Mouse (Mus musculus) retina, postnatal 7 days (tissue): Measurements from ENCODE around the gene Hist1h2an.
"Not testable (repeated sequence)": the region's sequence is repeated elsewhere in the genome, so short reads cannot be mapped to it uniquely, and the experiment has no call there.

Experiments
- DNase-seq: peaks from one replicate; pipeline ENCODE4 v3.0.0-alpha.2; 2012; ENCODE audit warnings: low read depth, low spot score

The Hist1h2an gene

DNA sequence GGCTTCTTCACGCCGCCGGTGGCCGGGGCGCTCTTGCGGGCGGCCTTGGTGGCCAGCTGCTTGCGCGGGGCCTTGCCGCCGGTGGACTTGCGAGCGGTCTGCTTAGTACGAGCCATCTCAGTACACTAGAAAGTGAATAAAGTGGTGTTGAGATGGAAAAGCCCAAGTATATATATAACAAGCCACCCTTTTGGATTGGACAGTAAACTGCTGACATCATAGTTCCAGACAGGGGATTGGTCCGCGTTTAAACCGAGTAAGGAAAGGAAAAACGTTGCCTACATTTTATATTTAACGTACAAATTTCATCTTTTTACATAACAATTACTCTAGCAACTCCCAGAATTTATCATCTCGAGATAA, 3.8 kb downstream of the Hist1h2an start, which contains the start of gene Hist1h3i:
Gene Hist1h3i (minus strand): TSS at position 116 of the 363 bp plus-strand sequence.
- DNase-seq, result peak; percentile 61

DNA sequence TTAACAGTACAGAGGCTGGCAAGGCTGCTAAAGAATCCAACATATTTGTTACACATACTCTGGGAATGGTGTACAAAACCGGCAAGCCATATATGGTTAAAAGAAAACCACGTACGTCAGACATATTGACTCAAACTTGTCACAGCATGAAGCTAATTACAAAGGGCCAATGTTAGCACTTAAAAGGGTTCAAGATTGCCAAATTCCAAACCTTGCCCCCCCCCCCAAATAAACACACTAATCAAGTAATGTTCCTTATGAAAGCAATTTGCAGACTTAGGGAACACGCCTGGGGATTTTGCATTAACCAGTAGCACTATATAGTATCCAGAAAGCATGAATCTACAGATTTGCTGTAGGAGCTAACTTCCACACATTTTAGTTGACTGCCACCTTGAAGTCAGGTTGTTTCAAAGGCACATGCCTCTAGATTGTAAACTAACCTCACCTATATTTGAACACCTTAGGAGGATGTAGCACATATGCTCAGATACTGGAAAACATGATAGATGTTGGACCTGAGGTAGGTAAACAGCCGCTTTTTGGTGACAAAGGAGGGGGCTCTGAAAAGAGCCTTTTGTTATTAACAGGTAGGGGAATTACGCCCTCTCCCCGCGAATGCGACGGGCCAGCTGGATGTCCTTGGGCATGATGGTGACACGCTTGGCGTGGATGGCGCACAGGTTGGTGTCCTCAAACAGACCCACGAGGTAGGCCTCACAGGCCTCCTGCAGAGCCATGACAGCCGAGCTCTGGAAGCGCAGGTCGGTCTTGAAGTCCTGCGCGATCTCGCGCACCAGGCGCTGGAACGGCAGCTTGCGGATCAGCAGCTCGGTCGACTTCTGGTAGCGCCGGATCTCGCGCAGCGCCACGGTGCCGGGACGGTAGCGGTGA, 4.4 kb downstream of the Hist1h2an start:
- not testable (repeated sequence) for DNase-seq

DNA sequence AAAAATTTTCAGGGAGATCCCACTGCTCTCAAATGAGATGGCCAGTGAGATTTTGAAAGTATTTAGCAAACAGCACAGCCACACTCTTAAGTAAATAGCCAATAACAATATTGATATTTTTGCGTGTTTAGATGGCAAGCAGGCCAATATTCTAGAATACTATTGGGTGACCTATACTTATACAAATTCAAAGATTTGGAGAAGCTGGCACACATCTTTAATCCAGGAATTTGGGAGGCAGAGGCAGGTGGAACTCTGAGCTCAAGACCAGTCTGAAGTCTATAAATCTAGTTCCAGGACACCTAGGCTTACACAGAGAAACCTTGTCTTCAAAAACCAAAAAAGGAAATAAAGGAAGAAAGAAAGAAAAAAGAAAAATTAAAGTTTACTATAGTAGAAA, 5.4 kb downstream of the Hist1h2an start:
- DNase-seq, result no peak

GRCm38 (mm10) chr13:21781021-21781555, 5.9 kb downstream of the Hist1h2an start:
- DNase-seq, result no peak

DNA sequence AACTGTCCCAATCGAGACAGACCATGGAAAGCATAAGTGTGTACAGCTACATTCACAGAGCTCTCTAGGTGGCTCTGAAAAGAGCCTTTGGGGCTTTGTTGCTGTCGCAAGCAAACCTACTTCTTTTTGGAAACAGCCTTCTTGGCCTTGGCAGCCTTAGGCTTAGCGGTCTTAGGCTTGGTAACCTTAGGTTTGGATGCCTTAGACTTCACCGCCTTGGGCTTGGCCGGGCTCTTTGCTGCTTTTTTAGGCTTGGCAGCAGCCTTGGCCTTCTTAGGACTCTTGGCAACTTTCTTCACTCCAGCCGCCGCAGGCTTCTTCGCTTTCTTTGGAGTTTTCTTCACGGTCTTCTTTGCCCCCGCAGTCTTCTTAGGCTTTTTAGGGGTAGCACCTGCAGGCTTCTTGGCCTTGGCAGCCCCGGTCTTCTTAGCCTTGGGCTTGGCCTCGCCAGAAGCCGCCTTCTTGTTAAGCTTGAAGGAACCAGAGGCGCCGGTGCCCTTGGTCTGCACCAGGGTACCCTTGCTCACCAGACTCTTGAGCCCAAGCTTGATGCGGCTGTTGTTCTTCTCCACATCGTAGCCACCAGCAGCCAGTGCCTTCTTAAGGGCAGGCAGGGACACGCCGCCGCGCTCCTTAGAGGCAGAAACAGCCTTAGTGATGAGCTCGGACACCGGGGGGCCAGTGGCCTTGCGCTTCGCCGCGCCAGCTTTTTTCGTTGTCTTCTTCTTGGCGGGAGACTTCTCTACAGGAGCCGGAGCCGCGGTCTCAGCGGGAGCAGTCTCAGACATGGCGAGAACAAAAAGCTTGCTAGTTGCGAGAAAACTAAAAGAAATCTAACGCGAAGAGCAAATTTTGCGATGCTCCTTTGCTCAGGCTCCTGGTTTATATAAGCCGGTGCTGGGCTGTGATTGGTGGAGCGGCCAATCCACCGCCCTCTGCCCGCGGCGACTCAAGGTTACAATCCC, 7.0 kb downstream of the Hist1h2an start, which contains the start of gene Hist1h1b:
Gene Hist1h1b (minus strand): TSS at position 859 of the 965 bp plus-strand sequence.
- no peak for DNase-seq

DNA sequence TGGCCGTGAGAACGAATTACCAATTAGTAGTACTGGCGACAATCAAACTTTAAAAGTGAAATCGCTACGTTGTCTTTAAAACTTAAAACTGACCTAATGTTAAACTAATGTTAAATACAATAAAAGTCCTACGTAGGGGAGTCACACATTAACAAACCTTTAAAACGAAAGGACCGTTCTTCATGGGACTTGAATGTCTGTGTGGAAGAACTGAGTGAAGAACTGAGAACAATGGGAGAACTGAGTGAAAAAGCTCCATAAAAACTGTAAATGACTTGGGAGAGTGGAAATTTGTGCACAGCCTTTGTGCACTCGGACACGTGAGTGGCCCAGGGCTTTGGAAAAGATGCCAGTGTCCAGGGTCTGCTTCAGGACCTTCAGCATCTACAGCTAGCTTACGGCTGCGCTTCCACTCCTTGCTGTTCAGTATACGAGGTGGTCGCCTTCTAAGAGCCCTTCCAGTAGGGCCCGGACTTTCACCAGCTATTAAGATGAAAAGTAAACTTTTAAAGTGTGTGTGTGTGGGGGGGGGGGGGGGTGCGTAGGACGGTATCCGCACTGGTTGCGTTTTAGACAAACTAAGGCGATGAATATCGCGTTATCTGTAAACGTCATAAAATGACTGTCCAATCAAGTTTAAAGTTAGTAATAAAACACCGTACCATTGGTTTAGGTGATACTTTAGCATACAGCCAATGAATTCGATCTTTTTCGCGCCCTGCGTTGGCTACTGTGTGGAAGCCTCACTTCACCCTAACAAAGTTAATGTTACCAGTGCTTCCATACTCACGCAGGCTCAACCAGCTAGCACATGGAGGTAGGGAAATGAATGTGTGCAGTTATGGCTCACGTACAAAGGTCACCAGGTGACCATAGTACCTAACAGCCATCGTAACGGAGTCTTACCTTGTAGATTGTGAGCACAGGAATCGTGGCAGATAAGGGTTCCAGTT, 7.9 kb downstream of the Hist1h2an start:
- peak; percentile 68 for DNase-seq

DNA sequence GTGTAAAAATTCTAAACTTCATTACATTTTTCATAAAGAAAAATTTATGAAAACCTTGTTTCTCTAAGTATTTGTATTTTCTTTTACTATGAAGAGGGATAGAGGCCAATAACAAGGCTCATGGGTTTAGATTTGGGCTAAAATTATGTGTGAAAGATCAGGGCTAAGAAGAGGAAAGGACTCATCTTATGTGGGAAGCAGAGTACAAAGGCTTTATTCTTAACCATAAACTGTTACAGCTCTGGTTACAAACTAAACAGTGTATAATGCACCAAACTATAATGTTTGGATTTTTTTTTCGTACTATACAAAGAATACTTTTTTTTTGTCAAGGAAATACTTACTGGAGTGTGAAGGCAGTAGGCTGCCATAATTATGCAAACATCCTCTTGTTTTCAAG, 31.3 kb downstream of the Hist1h2an start:
- DNase-seq, result no peak

DNA sequence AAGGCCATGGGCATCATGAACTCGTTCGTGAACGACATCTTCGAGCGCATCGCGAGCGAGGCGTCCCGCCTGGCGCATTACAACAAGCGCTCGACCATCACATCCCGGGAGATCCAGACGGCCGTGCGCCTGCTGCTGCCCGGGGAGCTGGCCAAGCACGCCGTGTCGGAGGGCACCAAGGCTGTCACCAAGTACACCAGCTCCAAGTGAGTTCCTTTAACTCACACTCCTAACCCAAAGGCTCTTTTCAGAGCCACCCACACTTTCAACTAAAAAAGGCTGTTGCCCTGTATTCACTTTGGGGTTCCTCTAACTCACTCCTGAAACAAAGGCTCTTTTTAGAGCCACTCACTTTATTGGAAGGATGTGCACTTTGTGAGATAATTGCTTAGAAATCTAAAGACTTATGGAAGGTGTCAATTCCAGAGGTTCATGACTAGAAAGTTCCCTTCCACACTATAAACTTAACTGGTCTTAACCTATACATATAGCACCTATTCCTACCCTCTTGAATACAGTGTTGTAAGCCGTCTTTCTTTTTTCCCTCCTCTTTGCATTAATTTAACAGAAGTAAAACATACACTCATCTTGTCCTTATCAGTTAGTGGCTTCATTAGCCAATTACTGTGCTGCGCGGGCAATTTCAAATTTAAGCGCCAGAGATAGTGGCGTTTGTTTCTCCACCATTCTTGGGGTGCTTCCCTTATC, 32.6 kb downstream of the Hist1h2an start:
- DNase-seq, result not testable (repeated sequence)

DNA sequence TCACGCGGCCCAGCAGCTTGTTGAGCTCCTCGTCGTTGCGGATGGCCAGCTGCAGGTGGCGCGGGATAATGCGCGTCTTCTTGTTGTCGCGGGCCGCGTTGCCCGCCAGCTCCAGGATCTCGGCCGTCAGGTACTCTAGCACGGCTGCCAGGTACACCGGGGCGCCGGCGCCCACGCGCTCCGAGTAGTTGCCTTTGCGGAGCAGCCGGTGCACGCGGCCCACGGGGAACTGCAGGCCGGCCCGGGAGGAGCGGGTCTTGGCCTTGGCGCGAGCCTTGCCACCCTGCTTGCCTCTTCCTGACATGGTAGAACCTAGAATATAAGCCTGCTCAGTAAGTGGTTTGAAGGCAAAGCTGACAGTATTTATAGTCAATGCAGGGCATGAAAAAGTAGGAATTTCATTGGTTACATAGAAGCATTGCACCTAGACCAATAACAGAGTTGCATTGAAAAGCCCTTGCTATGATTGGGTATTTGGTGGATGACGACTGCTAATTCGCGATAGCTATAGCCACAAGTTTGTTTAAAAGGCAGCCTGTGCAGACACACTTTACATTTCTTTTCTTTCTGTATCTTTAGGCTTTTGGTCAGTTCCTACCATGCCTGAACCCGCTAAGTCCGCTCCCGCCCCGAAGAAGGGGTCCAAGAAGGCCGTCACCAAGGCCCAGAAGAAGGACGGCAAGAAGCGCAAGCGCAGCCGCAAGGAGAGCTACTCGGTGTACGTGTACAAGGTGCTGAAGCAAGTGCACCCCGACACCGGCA, 33.3 kb downstream of the Hist1h2an start, which contains the start of the genes Hist1h2ak and Hist1h2bn:
Gene Hist1h2ak (minus strand): TSS at position 304 of the 762 bp plus-strand sequence.
Gene Hist1h2bn (plus strand): TSS at position 600 of the 762 bp plus-strand sequence.
- peak; percentile 85 for DNase-seq

DNA sequence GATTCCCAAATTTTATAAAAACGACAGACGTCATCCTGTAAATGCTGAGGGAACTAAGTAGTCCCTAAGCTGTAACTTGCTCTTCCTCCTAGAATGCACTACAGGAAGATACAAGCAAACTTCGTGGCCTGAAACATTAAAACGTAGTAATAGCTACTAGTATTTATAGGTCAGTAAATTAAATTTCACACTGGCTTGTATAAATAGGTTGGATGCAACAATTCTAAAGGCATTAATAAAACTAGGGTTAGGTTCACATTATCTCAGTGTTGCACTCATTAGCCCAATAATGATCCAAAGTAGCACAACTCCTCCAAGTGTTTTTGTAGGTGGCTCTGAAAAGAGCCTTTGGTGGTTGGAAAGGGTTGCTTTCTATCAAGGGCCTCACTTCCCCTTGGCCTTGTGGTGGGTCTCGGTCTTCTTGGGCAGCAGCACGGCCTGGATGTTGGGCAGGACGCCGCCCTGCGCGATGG, 33.9 kb downstream of the Hist1h2an start:
- DNase-seq, result no peak

GRCm38 (mm10) chr13:21752356-21752755, 34.7 kb downstream of the Hist1h2an start:
- no peak for DNase-seq

GRCm38 (mm10) chr13:21751827-21752226, 35.2 kb downstream of the Hist1h2an start:
- no peak for DNase-seq

DNA sequence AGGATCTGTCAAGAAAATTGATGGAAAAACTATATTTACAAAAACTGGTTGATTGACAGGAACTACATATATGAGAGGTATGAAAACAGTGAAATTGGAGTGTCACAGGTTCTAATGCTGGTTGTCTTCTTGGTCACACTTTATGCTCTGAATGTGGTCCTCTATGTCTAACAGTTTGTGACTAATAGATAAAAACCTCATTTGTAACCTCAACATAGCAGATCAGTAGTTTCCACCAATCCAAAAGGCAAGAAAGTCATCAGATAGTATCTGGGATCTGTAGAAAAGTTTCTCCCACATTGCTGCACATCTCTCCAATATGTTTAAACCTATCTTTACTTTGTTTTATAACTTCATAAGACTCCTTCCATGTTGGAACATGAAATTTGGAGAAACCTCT, 35.6 kb downstream of the Hist1h2an start:
- no peak for DNase-seq

- DNase-seq, result peak; percentile 69
Measured at GRCm38 (mm10) chr13:21750159-21751017, 36.6 kb downstream of the Hist1h2an start, which contains the start of gene Hist1h4k. TSS of gene Hist1h4k (minus strand) at chr13:21750505.

GRCm38 (mm10) chr13:21749387-21750158, 37.4 kb downstream of the Hist1h2an start:
- no peak for DNase-seq

DNA sequence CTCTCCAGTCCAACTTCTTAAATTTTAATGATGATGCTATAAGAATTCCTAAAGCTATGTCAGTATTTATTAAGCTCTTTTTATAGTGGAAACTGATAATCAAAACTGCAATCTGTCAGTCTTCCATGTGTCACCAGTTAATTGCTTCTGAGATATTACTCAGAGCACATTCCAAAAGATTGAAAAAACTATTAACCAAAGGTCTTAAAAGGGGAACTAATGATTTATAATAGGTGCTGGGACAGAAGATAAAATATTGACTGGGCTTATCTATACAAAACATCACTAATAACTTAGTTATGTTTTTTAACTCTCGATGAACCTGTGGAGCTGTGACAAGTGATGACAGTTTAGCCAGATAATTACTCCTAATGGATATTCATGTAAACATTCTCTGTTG, 42.0 kb downstream of the Hist1h2an start:
- no peak for DNase-seq
